Mouse (Mus musculus) macrophage (primary cell): ENCODE data around the gene Meig1. TPM values are rescaled to one million over a fixed set of nuclear protein-coding genes. Genes with fewer than 3 reads are reported as not detected.
"Not testable (repeated sequence)": the region's sequence is repeated elsewhere in the genome, so short reads cannot be mapped to it uniquely, and the experiment has no call there.

ENCODE experiments used
- H3K27ac ChIP-seq: fragments of 350-480 bp; formaldehyde crosslinking; 2 replicates; pipeline ENCODE4 v1.9.0; 2021
- H3K36me3 ChIP-seq: fragments of 350-480 bp; formaldehyde crosslinking; 2 replicates; pipeline ENCODE4 v1.9.0; 2021; ENCODE audit errors: inconsistent target
- H3K4me3 ChIP-seq: fragments of 350-480 bp; formaldehyde crosslinking; 2 replicates; pipeline ENCODE4 v1.9.0; 2021; ENCODE audit errors: inconsistent target
- H3K79me2 ChIP-seq: fragments of 350-480 bp; formaldehyde crosslinking; 2 replicates; pipeline ENCODE4 v1.9.0; 2021; ENCODE audit errors: inconsistent target
- WGBS: methylation state at CpG from one replicate; pipeline ENCODE4 v1.1.7; 2026; ENCODE audit warnings: inconsistent platforms; ENCODE audit not compliant: missing documents; 5-methylcytosine and 5-hydroxymethylcytosine counted together
- polyA plus RNA-seq: library from polyadenylated mRNA; stranded (reverse); fragments of 250-400 nt; gene quantifications from 3 replicates; pipeline ENCODE4 v1.2.4, GENCODE M21; 2018; ENCODE audit warnings: inconsistent platforms

Gene Meig1
- polyA plus RNA-seq, 1 experiment from 2014 or later: 2.3 TPM

DNA sequence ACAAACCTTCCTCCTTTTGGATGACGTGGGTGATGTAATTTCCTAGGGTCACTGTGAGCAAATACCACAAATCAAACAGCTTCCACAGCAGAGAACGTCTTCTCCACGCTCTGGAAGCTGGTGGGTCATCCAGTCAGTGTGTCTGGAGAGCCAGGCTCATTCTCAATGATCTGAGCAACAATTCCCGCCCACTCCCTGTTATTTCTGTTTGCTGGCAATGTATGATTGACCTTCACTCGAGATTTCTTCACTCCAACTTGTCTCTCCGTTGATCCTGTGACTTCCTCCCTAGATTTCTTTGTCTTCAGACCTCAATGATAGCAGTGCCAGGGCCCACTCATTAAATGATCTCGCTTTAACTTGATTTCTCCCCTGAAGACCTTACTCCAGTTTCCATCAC lies 14.7 kb downstream of the Meig1 start:
- 57% methylated on average over 7 of the region's 7 CpGs for WGBS

DNA sequence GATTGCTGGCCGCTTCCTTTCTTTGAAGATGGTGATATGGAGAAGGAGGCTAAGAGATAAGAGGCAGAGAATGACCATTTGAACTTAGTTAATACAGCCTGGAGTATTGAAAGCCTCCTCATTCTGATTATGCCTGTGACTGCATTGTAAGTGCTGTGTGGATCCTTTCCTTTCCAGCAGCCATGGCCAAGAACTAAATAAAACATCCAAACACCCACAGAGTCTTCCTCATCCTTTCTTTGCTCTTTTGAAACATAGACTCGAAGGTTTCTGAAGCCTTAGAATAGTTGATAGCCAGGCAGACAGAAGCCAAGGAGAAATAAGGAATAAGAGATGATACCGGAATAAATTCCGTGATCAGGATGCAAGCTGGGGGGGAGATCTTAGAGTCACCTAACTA lies 16.5 kb downstream of the Meig1 start:
- H3K79me2 ChIP-seq: no peaks in the 10 kb centered on the region
- no peak overlapping the region for H3K27ac ChIP-seq
- no peaks in the 10 kb centered on the region for H3K36me3 ChIP-seq
- no peak overlapping the region for H3K4me3 ChIP-seq
- 90% methylated on average over 4 of the region's 4 CpGs for WGBS

More for the DNA sequence above, 14.7 kb downstream of the Meig1 start:
- Histone ChIP-seq H3K79me2 (no peaks in the 10 kb centered on the region), H3K4me3 (no peak overlapping the region), H3K27ac (no peak overlapping the region), H3K36me3 (no peaks in the 10 kb centered on the region)

DNA sequence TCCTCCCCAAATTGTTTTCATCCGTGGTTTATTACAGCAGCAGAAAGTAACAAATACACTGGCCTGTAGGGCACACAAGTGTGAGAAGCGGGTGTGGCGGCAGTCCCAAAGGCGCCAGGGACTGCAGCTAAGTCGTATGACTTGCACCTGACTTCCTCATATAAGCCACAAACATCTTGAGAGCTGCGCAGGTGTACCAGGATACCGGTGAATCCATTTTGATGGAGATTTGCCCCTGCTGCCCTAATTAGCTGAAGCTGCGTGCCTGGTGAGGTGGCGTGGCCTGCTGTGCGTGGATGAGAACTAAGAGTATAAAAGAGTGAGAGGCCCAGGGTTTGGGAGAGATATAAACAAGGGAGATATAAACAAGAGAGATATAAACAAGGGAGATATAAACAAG lies 25.3 kb downstream of the Meig1 start, which contains the start of gene Olah:
Gene Olah (minus strand): TSS at position 101 of the 400 bp plus-strand sequence.
- 84% methylated on average over 9 of the region's 10 CpGs for WGBS
- not testable (repeated sequence) for H3K36me3 ChIP-seq, H3K27ac ChIP-seq, H3K79me2 ChIP-seq, H3K4me3 ChIP-seq

DNA sequence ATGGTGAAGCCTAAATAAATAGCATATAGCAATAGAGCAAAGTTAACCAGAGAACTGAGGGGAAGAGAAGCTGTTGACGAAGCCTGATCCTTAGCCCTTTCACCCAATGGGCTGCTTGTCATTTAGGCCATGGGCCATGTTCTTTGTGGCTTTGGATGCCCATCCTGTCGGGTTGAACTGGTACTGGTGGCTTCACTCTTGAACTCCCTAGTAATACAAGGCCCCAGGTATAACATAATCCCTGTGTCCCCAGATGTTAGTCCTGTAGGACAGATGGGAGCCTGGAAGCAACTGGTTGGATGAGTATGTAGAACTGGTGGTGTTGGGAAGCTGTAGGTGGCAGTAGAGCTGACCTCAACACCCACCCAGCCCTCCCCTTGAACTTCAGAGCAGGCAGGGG lies 30.5 kb downstream of the Meig1 start:
- no peaks in the 10 kb centered on the region for H3K36me3 ChIP-seq
- no peak overlapping the region for H3K27ac ChIP-seq
- WGBS: 82% methylated on average over 2 of the region's 2 CpGs
- H3K4me3 ChIP-seq: no peak overlapping the region
- no peaks in the 10 kb centered on the region for H3K79me2 ChIP-seq

DNA sequence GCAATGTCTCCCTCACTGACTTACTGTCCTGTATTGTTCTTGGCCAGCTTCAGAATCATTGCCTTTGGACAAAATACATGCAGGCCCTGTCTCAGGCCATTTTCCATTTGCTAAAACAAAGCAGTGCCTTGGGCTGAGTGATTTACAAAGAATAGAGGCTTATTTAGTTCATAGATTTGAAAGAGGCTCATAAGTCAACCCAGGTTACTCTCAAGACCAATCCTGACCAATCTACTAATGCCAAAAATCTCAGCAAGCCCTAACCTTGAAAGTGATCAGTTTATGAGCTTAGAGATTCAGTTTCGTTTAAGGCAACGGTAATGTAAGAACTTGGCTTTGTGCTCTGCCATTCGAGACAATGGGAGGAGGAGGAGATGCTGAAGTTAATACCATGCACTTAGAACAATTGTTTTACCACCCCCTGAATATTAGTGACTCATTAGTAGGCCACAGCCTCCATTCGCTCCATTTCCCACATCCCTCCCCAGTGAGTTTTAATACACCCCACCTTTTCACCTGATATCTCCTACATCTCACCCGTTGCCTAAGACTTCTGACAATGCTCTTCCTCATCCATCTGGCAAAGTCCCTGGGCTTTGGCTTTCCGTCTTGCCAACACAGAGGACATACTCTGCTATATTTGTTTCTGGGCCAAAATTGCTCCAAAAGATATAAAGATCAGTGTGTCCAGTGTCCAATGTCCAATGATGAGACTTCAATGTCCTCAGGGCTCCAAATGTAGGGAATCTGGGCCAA lies 35.2 kb downstream of the Meig1 start:
- WGBS: 94% methylated on average over 6 of the region's 6 CpGs
- no peak overlapping the region for H3K27ac ChIP-seq
- H3K79me2 ChIP-seq: no peaks in the 10 kb centered on the region
- no peak overlapping the region for H3K4me3 ChIP-seq
- H3K36me3 ChIP-seq: no peaks in the 10 kb centered on the region

DNA sequence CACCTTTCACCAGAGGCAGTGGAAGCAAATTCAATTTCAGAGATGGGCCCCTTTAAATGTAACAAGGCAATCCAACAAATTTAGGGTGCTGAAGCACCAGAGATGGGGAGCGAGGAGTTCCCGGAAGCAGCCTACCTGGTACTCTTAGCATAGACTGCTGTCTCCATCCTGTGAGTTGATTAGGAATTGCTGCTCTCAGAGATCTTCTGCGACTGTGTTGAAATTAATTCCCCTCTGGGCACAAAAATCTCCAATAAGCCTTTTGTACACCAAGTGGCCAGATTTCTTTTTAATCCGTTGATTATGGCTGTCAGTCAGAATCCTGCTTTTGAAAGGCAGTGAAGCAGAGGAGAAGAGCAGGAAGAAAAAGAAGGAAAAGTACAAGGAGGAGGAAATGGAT lies 57.3 kb downstream of the Meig1 start:
- WGBS: 85% methylated on average over 4 of the region's 4 CpGs
- Histone ChIP-seq H3K4me3 (no peak overlapping the region), H3K79me2 (no peaks in the 10 kb centered on the region), H3K36me3 (no peaks in the 10 kb centered on the region), H3K27ac (no peak overlapping the region)

DNA sequence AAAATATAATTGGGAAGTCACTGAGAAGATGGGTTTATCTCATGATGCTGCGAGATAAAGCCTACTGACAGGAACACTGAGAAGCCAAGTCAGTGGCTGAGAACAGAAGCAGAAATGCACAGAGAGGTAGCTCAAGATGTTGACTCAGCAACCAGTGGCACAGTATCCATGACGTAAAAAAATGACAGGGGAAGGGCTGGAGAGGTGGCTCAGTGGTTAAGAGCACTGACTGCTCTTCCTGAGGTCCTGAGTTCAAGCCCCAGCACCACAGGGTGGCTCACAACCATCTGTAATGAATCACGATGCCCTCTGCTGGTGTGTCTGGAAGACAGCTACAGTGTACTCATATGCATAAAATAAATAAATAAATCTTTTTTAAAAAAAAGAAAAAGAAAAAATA lies 61.4 kb downstream of the Meig1 start:
- no peaks in the 10 kb centered on the region for H3K79me2 ChIP-seq
- H3K36me3 ChIP-seq: no peaks in the 10 kb centered on the region
- 83% methylated on average over 3 of the region's 3 CpGs for WGBS
- no peak overlapping the region for H3K27ac ChIP-seq
- H3K4me3 ChIP-seq: no peak overlapping the region

Other genes starting within 250 kb of the Meig1 start
- gene Nmt2, start 138.4 kb downstream of the Meig1 start, polyA plus RNA-seq: 13.5 to 16.7 TPM (median 13.8 TPM) in 3 replicates
- 6.6 to 12.1 TPM (median 10.8 TPM) in 3 replicates for gene Rpp38, start 90.0 kb downstream of the Meig1 start, polyA plus RNA-seq
- not detected in 3 replicates for gene Acbd7, start 86.5 kb downstream of the Meig1 start, polyA plus RNA-seq
- gene Olah, start 25.4 kb downstream of the Meig1 start, polyA plus RNA-seq: not detected in 3 replicates
- 17.9 to 52.7 TPM (median 38.0 TPM) in 3 replicates for gene Dclre1c, start 1.5 kb upstream of the Meig1 start, polyA plus RNA-seq
- gene Suv39h2, start 52.4 kb upstream of the Meig1 start, polyA plus RNA-seq: 0.42 to 2.5 TPM (median 1.1 TPM) in 3 replicates
- 1.7 to 2.7 TPM (median 1.9 TPM) in 3 replicates for gene Gm45902, start 90.1 kb upstream of the Meig1 start, polyA plus RNA-seq
- 31.7 to 48.6 TPM (median 31.8 TPM) in 3 replicates for gene Hspa14, start 90.2 kb upstream of the Meig1 start, polyA plus RNA-seq
- 0.56 to 1.2 TPM (median 0.57 TPM) in 3 replicates for gene Cdnf, start 90.4 kb upstream of the Meig1 start, polyA plus RNA-seq
- 17.1 to 33.9 TPM (median 23.6 TPM) in 3 replicates for gene Fam107b, start 147.8 kb upstream of the Meig1 start, polyA plus RNA-seq